ENCODE assay signal across 9 mouse cellular contexts in genomic region chr6:86366853-86367249, GRCm38 (mm10). TPM values are rescaled to one million over a fixed set of nuclear protein-coding genes. Genes with fewer than 3 reads are reported as not detected.
DNase-seq lines count a peak whose midpoint lies in the region; ATAC-seq and TF ChIP-seq lines count a peak whose summit lies in the region.
"Had no signal": no experiment of that assay in that cellular context is flagged by ENCODE, and none has a peak within 500 bp of the region (broad histone marks: within the 10 kb centered on the region; RNA-seq: fewer than 3 reads in every experiment).

No protein-coding gene starts in this region.

- H3K36me3 ChIP-seq in lung, embryonic 16.5 days (ENCODE audit: control insufficient read depth, insufficient read depth, low read length), result peaks cover 2% of the 10 kb centered on the region; the same call in 1 of the 2 replicates
- no peaks in the 10 kb centered on the region for H3K36me3 ChIP-seq in forebrain, embryonic 16.5 days (ENCODE audit: control insufficient read depth, insufficient read depth)
- 0 out of 2 replicates have a peak, but pooled peaks cover 2% of the 10 kb centered on the region for H3K36me3 ChIP-seq in liver, embryonic 14.5 days (replicated peaks; ENCODE audit: control insufficient read depth, insufficient read depth, low read depth)

- no peak overlapping the region; the same call in 1 of the 2 replicates for H3K9ac ChIP-seq in lung, embryonic 16.5 days (ENCODE audit: low read length)
- no peak overlapping the region for H3K9ac ChIP-seq in forebrain, embryonic 16.5 days (replicated peaks; ENCODE audit: low read depth, low read length)
- no peak overlapping the region; the same call in 1 of the 2 replicates for H3K9ac ChIP-seq in liver, embryonic 14.5 days (replicated peaks)

- ATAC-seq in lung, embryonic 16.5 days (ENCODE audit: low read depth), result no peak
- ATAC-seq in forebrain, embryonic 16.5 days, result no peak
- ATAC-seq in liver, embryonic 14.5 days (ENCODE audit: insufficient read depth), result no peak
- no peak for ATAC-seq in monocyte, adult 5-6 weeks (replicated peaks; ENCODE audit: insufficient number of reproducible peaks, low FRiP score, low TSS enrichment, poor library complexity, severe bottlenecking)
- ATAC-seq: activated CD4-positive, CD25-positive, alpha-beta regulatory T cell, adult 4 months had no signal

- TF ChIP-seq CTCF in liver, embryonic 14.5 days (IDR thresholded peaks at IDR 0.05; ENCODE audit: low read depth), result no peak

- no peaks in the 10 kb centered on the region for H3K9me3 ChIP-seq in lung, embryonic 16.5 days (ENCODE audit: control insufficient read depth, low read length)
- no peaks in the 10 kb centered on the region for H3K9me3 ChIP-seq in forebrain, embryonic 16.5 days (ENCODE audit: control insufficient read depth, low read length)
- no peaks in the 10 kb centered on the region for H3K9me3 ChIP-seq in liver, embryonic 14.5 days (ENCODE audit: control insufficient read depth, low read length)

- no peaks in the 10 kb centered on the region for H3K27me3 ChIP-seq in lung, embryonic 16.5 days (ENCODE audit: control insufficient read depth, insufficient read depth, low read depth, low read length)
- H3K27me3 ChIP-seq in forebrain, embryonic 16.5 days (replicated peaks; ENCODE audit: control insufficient read depth, insufficient read depth, low read length), result no peaks in the 10 kb centered on the region
- H3K27me3 ChIP-seq in liver, embryonic 14.5 days (ENCODE audit: control insufficient read depth, insufficient read depth, low read length), result no peaks in the 10 kb centered on the region

- H3K27ac ChIP-seq in lung, embryonic 16.5 days (ENCODE audit: low read length), result no peak overlapping the region
- no peak overlapping the region for H3K27ac ChIP-seq in forebrain, embryonic 16.5 days (ENCODE audit: low read length)
- H3K27ac ChIP-seq in liver, embryonic 14.5 days, result peak overlapping the region; percentile 0; the same call in 1 of the 2 replicates

- H3K4me2 ChIP-seq in lung, embryonic 16.5 days (ENCODE audit: low read depth, low read length), result peak overlapping the region; percentile 96
- H3K4me2 ChIP-seq in forebrain, embryonic 16.5 days (ENCODE audit: low read length), result peak overlapping the region; percentile 89
- H3K4me2 ChIP-seq in liver, embryonic 14.5 days (ENCODE audit: low read depth), result peak overlapping the region; percentile 97

- no peak for TF ChIP-seq EP300 in liver, embryonic 14.5 days (IDR thresholded peaks at IDR 0.05; ENCODE audit: low read depth)

- no peak for DNase-seq in lung, postnatal 10 days
- no peak for DNase-seq in liver, embryonic 14.5 days (ENCODE audit: low read depth in 3 of 3, low spot score in 3 of 3)
- no peak for DNase-seq in natural killer cell, adult 2 months (ENCODE audit: low spot score in 2 of 2)
- DNase-seq in gastrocnemius, adult 18-20 months (ENCODE audit: low spot score), result no peak
- DNase-seq: embryo, embryonic 11 days had no signal

- 51% methylated on average over 2 of the region's 2 CpGs for WGBS in lung, embryonic 16.5 days
- 54% methylated on average over 2 of the region's 2 CpGs for WGBS in forebrain, embryonic 16.5 days
- 44% methylated on average over 2 of the region's 2 CpGs for WGBS in liver, embryonic 14.5 days (ENCODE audit: insufficient replicate concordance)

- peak overlapping the region; percentile 81 for H3K4me3 ChIP-seq in lung, embryonic 16.5 days (ENCODE audit: low read length)
- peak overlapping the region; percentile 70; the same call in 1 of the 2 replicates for H3K4me3 ChIP-seq in forebrain, embryonic 16.5 days (replicated peaks; ENCODE audit: low read length)
- peak overlapping the region in 1 of 2 experiments; percentile 77; a peak in 2 of 4 replicates for H3K4me3 ChIP-seq in liver, embryonic 14.5 days (ENCODE audit: insufficient read depth in 1 of 2, low read depth in 2 of 2, low read length in 2 of 2)

- H3K4me1 ChIP-seq in lung, embryonic 16.5 days (replicated peaks; ENCODE audit: control insufficient read depth, insufficient read depth, low read length), result peaks cover 16% of the 10 kb centered on the region
- H3K4me1 ChIP-seq in forebrain, embryonic 16.5 days (replicated peaks; ENCODE audit: control insufficient read depth, insufficient read depth, low read length), result peaks cover 22% of the 10 kb centered on the region
- peaks cover 11 to 18% of the 10 kb centered on the region in 2 experiments for H3K4me1 ChIP-seq in liver, embryonic 14.5 days (replicated peaks; ENCODE audit: control insufficient read depth in 2 of 2, insufficient read depth in 2 of 2, low read length in 1 of 2)

RNA-seq across cellular contexts. Expression of gene Fam136a, which starts 1.4 kb away (rescaled TPM):
- 91.8 and 98.7 TPM in 2 replicates for polyA plus RNA-seq in lung, embryonic 16.5 days (2015; fragmentation: Nextera tagmentation; extraction: Ambion mirVana)
- polyA plus RNA-seq in forebrain, embryonic 16.5 days (2015; fragmentation: Nextera tagmentation; extraction: Ambion mirVana), result 128 TPM in 2 replicates
- 15.5 and 27.6 TPM in 2 replicates for polyA plus RNA-seq in liver, embryonic 14.5 days (2012; rRNA removed)
- polyA plus RNA-seq in liver, embryonic 14.5 days (2014; fragmentation: Nextera tagmentation; extraction: Ambion mirVana), result 62.8 and 64.8 TPM in 2 replicates
- total RNA-seq in monocyte, adult 5-6 weeks (2017), result 10.1 to 17.5 TPM (median 14.1 TPM) in 3 replicates
- 10 to 100 TPM; 11.3 to 12.6 TPM for total RNA-seq in gastrocnemius, adult 18-20 months (2021)

RNA-seq across cellular contexts. Expression of gene Snrpg, which starts 4.3 kb away (rescaled TPM):
- polyA plus RNA-seq in lung, embryonic 16.5 days (2015; fragmentation: Nextera tagmentation; extraction: Ambion mirVana), result 522 and 523 TPM in 2 replicates
- 420 and 457 TPM in 2 replicates for polyA plus RNA-seq in forebrain, embryonic 16.5 days (2015; fragmentation: Nextera tagmentation; extraction: Ambion mirVana)
- polyA plus RNA-seq in liver, embryonic 14.5 days (2012; rRNA removed), result 91.4 and 135 TPM in 2 replicates
- polyA plus RNA-seq in liver, embryonic 14.5 days (2014; fragmentation: Nextera tagmentation; extraction: Ambion mirVana), result 440 and 462 TPM in 2 replicates
- 46.0 to 69.5 TPM (median 61.3 TPM) in 3 replicates for total RNA-seq in monocyte, adult 5-6 weeks (2017)
- 10 to 100 TPM; 27.9 to 31.6 TPM for total RNA-seq in gastrocnemius, adult 18-20 months (2021)

RNA-seq across cellular contexts. Expression of gene Pcyox1, which starts 30.1 kb away (rescaled TPM):
- 85.4 and 88.9 TPM in 2 replicates for polyA plus RNA-seq in lung, embryonic 16.5 days (2015; fragmentation: Nextera tagmentation; extraction: Ambion mirVana)
- polyA plus RNA-seq in forebrain, embryonic 16.5 days (2015; fragmentation: Nextera tagmentation; extraction: Ambion mirVana), result 104 and 119 TPM in 2 replicates
- polyA plus RNA-seq in liver, embryonic 14.5 days (2012; rRNA removed), result 17.7 and 22.0 TPM in 2 replicates
- polyA plus RNA-seq in liver, embryonic 14.5 days (2014; fragmentation: Nextera tagmentation; extraction: Ambion mirVana), result 37.7 and 39.4 TPM in 2 replicates
- total RNA-seq in monocyte, adult 5-6 weeks (2017), result 31.6 to 40.4 TPM (median 36.6 TPM) in 3 replicates
- total RNA-seq in gastrocnemius, adult 18-20 months (2021), result 10 to 100 TPM; 50.6 to 54.0 TPM

RNA-seq across cellular contexts. Expression of gene Tia1, which starts 37.2 kb away (rescaled TPM):
- polyA plus RNA-seq in lung, embryonic 16.5 days (2015; fragmentation: Nextera tagmentation; extraction: Ambion mirVana), result 176 and 177 TPM in 2 replicates
- polyA plus RNA-seq in forebrain, embryonic 16.5 days (2015; fragmentation: Nextera tagmentation; extraction: Ambion mirVana), result 370 and 414 TPM in 2 replicates
- polyA plus RNA-seq in liver, embryonic 14.5 days (2012; rRNA removed), result 13.5 and 14.7 TPM in 2 replicates
- polyA plus RNA-seq in liver, embryonic 14.5 days (2014; fragmentation: Nextera tagmentation; extraction: Ambion mirVana), result 16.0 and 16.9 TPM in 2 replicates
- 51.4 to 98.7 TPM (median 74.8 TPM) in 3 replicates for total RNA-seq in monocyte, adult 5-6 weeks (2017)
- 10 to 100 TPM; 19.2 to 20.9 TPM for total RNA-seq in gastrocnemius, adult 18-20 months (2021)

RNA-seq across cellular contexts. Expression of gene Gm44790, which starts 59.6 kb away (rescaled TPM):
- polyA plus RNA-seq in lung, embryonic 16.5 days (2015; fragmentation: Nextera tagmentation; extraction: Ambion mirVana), result not detected in 2 replicates
- polyA plus RNA-seq in forebrain, embryonic 16.5 days (2015; fragmentation: Nextera tagmentation; extraction: Ambion mirVana), result not detected in 2 replicates
- polyA plus RNA-seq in liver, embryonic 14.5 days (2012; rRNA removed), result 0.11 TPM in 1 of 2 replicates, not detected in the other
- not detected in 2 replicates for polyA plus RNA-seq in liver, embryonic 14.5 days (2014; fragmentation: Nextera tagmentation; extraction: Ambion mirVana)
- total RNA-seq in monocyte, adult 5-6 weeks (2017), result 2.7 to 6.8 TPM in 2 of 3 replicates, not detected in the other
- not detected for total RNA-seq in gastrocnemius, adult 18-20 months (2021)
- polyA plus RNA-seq: activated CD4-positive, CD25-positive, alpha-beta regulatory T cell, adult 4 months had no signal
